Mouse (Mus musculus) bone marrow macrophage, adult 2 months (primary cell): Measurements from ENCODE around the gene Acadvl.

ENCODE experiments used
- CTCF ChIP-seq: IDR thresholded peaks from 2 replicates; pipeline ENCODE4 v1.5.1; 2012; ENCODE audit warnings: low read depth, mild to moderate bottlenecking, low read length, moderate library complexity
- POLR2A ChIP-seq: IDR thresholded peaks from 2 replicates; pipeline ENCODE4 v1.6.1; 2012; ENCODE audit warnings: mild to moderate bottlenecking, low read depth, low read length, borderline replicate concordance

DNA sequence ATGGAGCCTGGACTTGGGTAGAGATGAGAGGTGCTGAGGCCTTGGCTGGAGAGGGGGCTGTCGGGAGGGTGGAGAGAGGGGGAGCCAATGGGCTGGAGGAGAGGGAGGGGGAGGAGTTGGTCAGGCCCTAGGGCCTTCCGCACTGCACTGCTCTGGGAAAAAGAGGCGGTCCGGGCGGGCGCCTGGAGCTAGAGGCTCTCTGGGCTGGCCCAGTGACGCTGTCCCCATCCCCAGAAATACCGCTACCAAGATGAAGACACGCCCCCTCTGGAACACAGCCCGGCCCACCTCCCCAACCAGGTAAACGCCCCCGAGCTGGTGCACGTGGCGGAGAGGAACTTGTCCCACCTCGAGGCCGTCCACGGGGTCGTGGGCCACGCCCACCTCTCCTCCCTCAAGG lies 11.5 kb upstream of the Acadvl start:
- TF ChIP-seq POLR2A (no peak), CTCF (no peak)
